8 mouse cellular contexts compared by ENCODE assay signal in genomic region chr6:91488496-91489212, GRCm38 (mm10). TPM values are rescaled to one million over a fixed set of nuclear protein-coding genes. Genes with fewer than 3 reads are reported as not detected.
DNase-seq lines count a peak whose midpoint lies in the region; ATAC-seq and TF ChIP-seq lines count a peak whose summit lies in the region.

No protein-coding gene starts in this region.

- peaks cover 30% of the 10 kb centered on the region for H3K36me3 ChIP-seq in ES-E14 (ENCODE audit: control insufficient read depth, insufficient read depth, low read length, poor library complexity, severe bottlenecking)
- H3K36me3 ChIP-seq in stomach, embryonic 14.5 days (ENCODE audit: control insufficient read depth, insufficient read depth, low read length) = peaks cover 69% of the 10 kb centered on the region
- H3K36me3 ChIP-seq in forebrain, embryonic 13.5 days (ENCODE audit: poor library complexity, severe bottlenecking) = peaks cover 97% of the 10 kb centered on the region

- H3K27me3 ChIP-seq in stomach, embryonic 14.5 days (ENCODE audit: control insufficient read depth, insufficient read depth, low read length) = no peaks in the 10 kb centered on the region
- H3K27me3 ChIP-seq in forebrain, embryonic 13.5 days = no peaks in the 10 kb centered on the region

- in situ Hi-C loops in ES-E14 (cut with MboI; ENCODE audit: low sequenced_read_pairs in 2 of 2, unreplicated experiment in 2 of 2) = no loop called here

- WGBS in large intestine, adult 2 months = 35% methylated on average over 9 of the region's 9 CpGs
- WGBS in stomach, embryonic 14.5 days = 76% methylated on average over 9 of the region's 9 CpGs
- WGBS in forebrain, embryonic 13.5 days = 89% methylated on average over 9 of the region's 9 CpGs

- DNase-seq in kidney, postnatal 14 days = peak; percentile 57
- DNase-seq in kidney, adult 18-20 months = no peak
- DNase-seq in ES-E14 (ENCODE audit: low read depth, low spot score) = no peak
- DNase-seq in brain, adult 2 months (ENCODE audit: low read depth, low spot score) = peak; percentile 89
- peak; percentile 73 for DNase-seq in large intestine, adult 2 months (ENCODE audit: low read depth, low spot score)
- no peak for DNase-seq in testis, postnatal 10 days (ENCODE audit: low spot score)

- ATAC-seq in stomach, embryonic 14.5 days (ENCODE audit: insufficient number of reproducible peaks, insufficient read depth, low FRiP score, low read depth) = 0 out of 2 replicates have a peak, but pooled peaks have one; percentile 44
- no peak for ATAC-seq in forebrain, embryonic 13.5 days

- no peak overlapping the region for H3K9ac ChIP-seq in ES-E14 (ENCODE audit: insufficient read depth, low read depth, low read length, poor library complexity, severe bottlenecking)
- no peak overlapping the region for H3K9ac ChIP-seq in stomach, embryonic 14.5 days (replicated peaks; ENCODE audit: low read depth, low read length)
- H3K9ac ChIP-seq in forebrain, embryonic 13.5 days = no peak overlapping the region

- H3K4me2 ChIP-seq in stomach, embryonic 14.5 days (replicated peaks; ENCODE audit: low read depth, low read length) = no peak overlapping the region
- no peak overlapping the region for H3K4me2 ChIP-seq in forebrain, embryonic 13.5 days

- no peak overlapping the region for H3K4me3 ChIP-seq in ES-E14 (ENCODE audit: insufficient read depth in 1 of 2, low read depth in 1 of 2, low read length in 2 of 2, poor library complexity in 1 of 2, severe bottlenecking in 1 of 2)
- no peak overlapping the region for H3K4me3 ChIP-seq in stomach, embryonic 14.5 days (ENCODE audit: low read depth, low read length)
- H3K4me3 ChIP-seq in forebrain, embryonic 13.5 days = no peak overlapping the region

- H3K4me1 ChIP-seq in ES-E14 (ENCODE audit: control insufficient read depth in 2 of 2, insufficient read depth in 2 of 2, low read length in 2 of 2, poor library complexity in 1 of 2) = no peaks in the 10 kb centered on the region
- no peaks in the 10 kb centered on the region for H3K4me1 ChIP-seq in stomach, embryonic 14.5 days (ENCODE audit: control insufficient read depth, insufficient read depth, low read length)
- peaks cover 4% of the 10 kb centered on the region; the same call in 1 of the 2 replicates for H3K4me1 ChIP-seq in forebrain, embryonic 13.5 days

- H3K9me3 ChIP-seq in ES-E14 (ENCODE audit: control insufficient read depth, insufficient read depth, low read depth, low read length) = no peaks in the 10 kb centered on the region
- H3K9me3 ChIP-seq in stomach, embryonic 14.5 days (ENCODE audit: control insufficient read depth, low read depth, low read length) = no peaks in the 10 kb centered on the region
- no peaks in the 10 kb centered on the region for H3K9me3 ChIP-seq in forebrain, embryonic 13.5 days (replicated peaks)

- no peak overlapping the region for H3K27ac ChIP-seq in ES-E14 (ENCODE audit: insufficient read depth, low read depth, low read length, poor library complexity, severe bottlenecking)
- H3K27ac ChIP-seq in stomach, embryonic 14.5 days (ENCODE audit: low read length) = no peak overlapping the region
- no peak overlapping the region for H3K27ac ChIP-seq in forebrain, embryonic 13.5 days

TF ChIP-seq in ES-E14, 5 proteins besides CTCF, POLR2A, EP300 and RAD21:
- TF ChIP-seq ZNF384 (IDR thresholded peaks at IDR 0.05; ENCODE audit: low read depth, low read length) (no peak), MAFK (IDR thresholded peaks at IDR 0.05; ENCODE audit: insufficient read depth, low read depth, low read length) (peak; percentile 51; the same call in 1 of the 2 replicates)
TF ChIP-seq in ES-E14: peak in this region for 1.

RNA-seq across cellular contexts. Expression of gene Tmem43, which starts 15.2 kb away (rescaled TPM):
- total RNA-seq in ES-E14 (2012; rRNA removed) = 87.5 and 116 TPM in 2 replicates
- 24.2 and 40.7 TPM in 2 replicates for polyA plus RNA-seq in large intestine, adult 2 months (2012; rRNA removed)
- 52.7 and 54.3 TPM in 2 replicates for polyA plus RNA-seq in stomach, embryonic 14.5 days (2014; fragmentation: Nextera tagmentation; extraction: Ambion mirVana)
- 48.3 and 56.8 TPM in 2 replicates for polyA plus RNA-seq in forebrain, embryonic 13.5 days (2015; fragmentation: Nextera tagmentation; extraction: Ambion mirVana)

RNA-seq across cellular contexts. Expression of gene Chchd4, which starts 15.3 kb away (rescaled TPM):
- total RNA-seq in ES-E14 (2012; rRNA removed) = 24.6 and 30.2 TPM in 2 replicates
- 9.0 and 10.3 TPM in 2 replicates for polyA plus RNA-seq in large intestine, adult 2 months (2012; rRNA removed)
- polyA plus RNA-seq in stomach, embryonic 14.5 days (2014; fragmentation: Nextera tagmentation; extraction: Ambion mirVana) = 24.0 and 26.4 TPM in 2 replicates
- polyA plus RNA-seq in forebrain, embryonic 13.5 days (2015; fragmentation: Nextera tagmentation; extraction: Ambion mirVana) = 27.3 and 30.7 TPM in 2 replicates

RNA-seq across cellular contexts. Expression of gene Xpc, which starts 27.0 kb away (rescaled TPM):
- 17.6 and 22.0 TPM in 2 replicates for total RNA-seq in ES-E14 (2012; rRNA removed)
- polyA plus RNA-seq in large intestine, adult 2 months (2012; rRNA removed) = 4.4 and 5.9 TPM in 2 replicates
- 15.8 and 17.7 TPM in 2 replicates for polyA plus RNA-seq in stomach, embryonic 14.5 days (2014; fragmentation: Nextera tagmentation; extraction: Ambion mirVana)
- polyA plus RNA-seq in forebrain, embryonic 13.5 days (2015; fragmentation: Nextera tagmentation; extraction: Ambion mirVana) = 18.6 and 20.5 TPM in 2 replicates

RNA-seq across cellular contexts. Expression of gene Lsm3, which starts 27.1 kb away (rescaled TPM):
- total RNA-seq in ES-E14 (2012; rRNA removed) = 192 and 240 TPM in 2 replicates
- 50.7 and 61.2 TPM in 2 replicates for polyA plus RNA-seq in large intestine, adult 2 months (2012; rRNA removed)
- 252 and 279 TPM in 2 replicates for polyA plus RNA-seq in stomach, embryonic 14.5 days (2014; fragmentation: Nextera tagmentation; extraction: Ambion mirVana)
- 273 and 275 TPM in 2 replicates for polyA plus RNA-seq in forebrain, embryonic 13.5 days (2015; fragmentation: Nextera tagmentation; extraction: Ambion mirVana)

Comparison
In these comparisons a context has a peak if more than half of its experiments do, and no peak if none do; other contexts are left out.
1. DNase-seq: peak in kidney, postnatal 14 days (single experiment), brain, adult 2 months (single experiment) and large intestine, adult 2 months (single experiment); none in kidney, adult 18-20 months (single experiment), ES-E14 (single experiment) and testis, postnatal 10 days (single experiment).